Mouse (Mus musculus) urinary bladder, postnatal 25 days (tissue): Measurements from ENCODE around the gene Sncg.

Experiments
- DNase-seq: peaks from one replicate; pipeline ENCODE4 v3.0.0; 2022; ENCODE audit warnings: low spot score

The Sncg gene

DNA sequence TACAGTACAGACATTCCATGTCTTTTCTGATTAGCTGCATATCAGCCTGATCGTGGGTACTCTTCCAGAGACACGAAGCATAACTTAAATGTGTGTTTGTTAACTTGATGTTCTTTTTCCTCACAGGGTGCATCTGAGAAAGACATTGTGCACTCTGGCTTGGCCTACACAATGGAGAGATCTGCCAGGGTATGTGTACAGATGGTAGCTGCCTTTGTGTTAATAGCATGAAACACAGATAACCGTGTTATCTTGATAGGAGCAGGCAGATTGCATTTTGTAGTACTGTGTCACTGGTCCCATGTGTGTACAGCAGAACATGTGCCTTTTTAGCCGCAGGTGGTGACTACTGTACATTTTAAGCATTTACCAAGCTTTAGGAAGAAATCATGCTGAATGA lies 32.6 kb downstream of the Sncg start:
- no peak for DNase-seq

DNA sequence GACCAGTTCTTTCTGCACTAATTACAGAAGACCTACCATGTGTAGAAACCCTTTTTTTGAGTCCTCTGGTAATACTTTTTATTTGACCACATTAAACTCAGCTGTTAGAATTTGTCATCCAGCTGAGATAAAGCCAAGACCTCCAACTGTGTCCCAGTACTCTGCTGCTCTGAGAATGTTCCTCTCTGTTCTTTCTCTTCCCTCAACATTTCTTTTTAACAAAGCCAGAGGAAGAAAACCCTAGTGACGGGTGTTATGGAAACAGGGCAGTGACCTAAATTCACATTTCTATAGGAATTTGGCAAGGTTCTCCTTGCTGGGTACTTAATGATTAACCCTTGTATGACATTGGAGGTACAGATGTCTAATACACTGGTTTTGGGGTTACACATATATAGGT lies 35.1 kb downstream of the Sncg start:
- no peak for DNase-seq

DNA sequence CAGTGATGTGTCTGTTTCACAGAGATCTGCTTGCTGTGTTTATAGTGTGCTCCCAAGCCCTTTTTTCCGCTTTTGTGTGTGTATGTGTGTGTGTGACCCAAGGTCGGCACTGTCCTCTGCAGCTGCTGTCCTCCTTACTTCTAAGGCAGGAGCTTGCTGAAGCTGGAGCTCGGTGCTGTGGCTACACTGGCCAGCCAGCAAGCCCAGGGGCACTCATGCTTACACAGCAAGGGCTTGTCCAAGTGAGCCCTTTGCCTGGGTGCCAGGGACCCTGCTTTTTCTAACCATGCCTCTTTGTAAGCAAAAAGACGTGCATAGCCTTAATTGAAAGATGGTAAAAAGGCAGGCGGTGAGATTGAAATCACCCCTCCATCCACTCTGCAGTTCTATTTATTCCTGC lies 42.1 kb downstream of the Sncg start:
- no peak for DNase-seq

DNA sequence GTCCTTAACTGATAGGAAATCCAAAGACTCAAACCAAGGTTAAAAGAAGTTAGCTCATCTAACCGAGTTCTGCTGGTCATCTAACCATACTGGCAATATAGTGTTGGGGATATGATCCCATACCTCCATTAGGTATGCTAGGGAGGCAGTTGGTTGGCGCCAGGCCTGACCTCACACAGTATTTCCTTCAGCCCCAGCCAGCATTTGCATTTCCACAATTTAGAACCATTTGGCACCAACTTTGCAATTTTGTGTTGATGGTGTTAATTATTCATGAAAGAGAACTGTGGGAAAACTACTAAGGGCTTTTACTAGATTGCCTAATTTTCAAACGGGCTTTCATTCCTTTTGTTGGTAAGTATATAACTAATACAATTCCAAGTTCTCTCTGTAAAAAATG lies 42.7 kb downstream of the Sncg start:
- no peak for DNase-seq

DNA sequence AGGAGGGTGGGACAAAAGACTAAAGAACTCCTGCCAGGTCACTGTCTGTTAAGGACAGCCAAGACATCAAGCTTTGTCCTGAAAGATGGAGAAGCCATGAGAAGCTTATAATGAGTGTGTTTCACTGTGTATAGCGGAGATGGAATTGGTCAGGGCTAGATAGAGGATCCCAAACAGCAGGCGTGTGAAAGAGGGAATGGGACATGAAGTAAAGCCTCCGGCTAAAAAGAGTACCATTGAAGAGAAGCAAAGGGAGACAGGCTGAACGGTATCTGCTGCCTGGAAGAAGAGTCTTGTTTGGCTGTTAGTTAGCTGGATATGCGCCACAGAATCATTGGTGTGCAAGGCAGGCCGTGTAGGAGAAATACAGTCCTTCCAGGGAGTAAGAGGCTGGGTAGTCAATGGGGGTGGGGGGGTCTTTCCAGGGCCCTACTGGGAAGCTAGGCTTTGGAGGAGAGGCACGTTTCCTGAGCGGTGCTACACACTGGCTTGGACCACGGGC lies 43.9 kb downstream of the Sncg start:
- no peak for DNase-seq

DNA sequence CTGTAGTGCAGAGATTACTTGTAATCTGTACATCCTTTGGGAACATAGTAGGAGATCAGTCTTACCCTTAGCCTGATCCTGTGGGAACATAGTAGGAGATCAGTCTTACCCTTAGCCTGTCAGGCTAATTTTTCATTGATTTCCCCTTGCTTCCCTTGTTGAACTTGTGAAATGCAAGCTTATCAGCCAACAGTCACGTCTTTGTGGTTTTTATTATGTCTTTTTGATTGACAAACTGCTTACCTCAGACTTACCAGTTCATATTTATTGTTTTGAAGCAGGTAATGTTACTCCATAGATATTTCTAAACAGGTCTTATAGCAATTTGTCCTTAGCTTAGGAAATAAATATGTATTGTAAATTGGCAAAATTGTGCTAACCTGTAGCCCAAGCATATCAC lies 47.0 kb downstream of the Sncg start:
- DNase-seq, result no peak

DNA sequence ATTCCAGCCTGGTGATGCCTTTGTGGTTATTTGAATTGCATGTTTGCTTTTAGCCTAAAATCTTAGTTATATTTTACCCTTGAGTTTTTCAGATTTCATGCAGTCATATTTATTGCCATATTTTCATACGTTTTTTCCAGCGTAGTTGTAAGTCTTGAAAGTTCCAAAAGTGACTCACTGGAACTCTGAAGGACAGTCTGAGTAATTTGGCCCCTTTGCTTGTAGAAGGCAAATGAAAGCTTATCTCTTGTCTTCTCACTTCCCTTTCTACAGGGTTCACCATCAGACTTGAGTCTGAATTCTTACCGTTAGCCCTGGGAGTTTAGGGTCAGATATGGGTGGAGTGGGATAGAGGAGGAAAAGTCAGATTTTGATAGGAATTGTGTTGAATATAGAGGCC lies 48.0 kb downstream of the Sncg start:
- DNase-seq, result no peak

DNA sequence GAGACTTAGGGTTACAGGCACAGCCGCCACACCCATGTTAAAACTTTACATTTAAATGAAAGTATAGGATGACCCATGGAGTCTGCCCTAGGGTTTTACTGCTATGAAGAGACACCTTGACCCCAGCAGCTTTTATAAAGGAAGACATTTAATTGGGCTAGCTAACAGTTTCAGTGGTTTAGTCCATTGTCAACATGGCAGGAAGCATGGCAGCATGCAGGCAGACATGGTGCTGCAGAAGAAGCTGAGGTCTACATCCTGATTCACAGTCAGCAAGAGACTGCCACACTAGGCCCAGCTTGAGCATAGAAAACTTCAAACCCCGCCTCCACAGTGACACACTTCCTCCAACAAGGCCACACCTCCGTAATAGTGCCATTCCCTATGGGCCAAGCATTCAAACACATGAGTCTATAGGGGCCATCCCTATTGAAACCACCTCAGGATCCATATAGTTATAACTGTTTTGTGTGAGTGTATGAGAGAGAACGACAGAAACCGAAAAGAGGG lies 51.0 kb downstream of the Sncg start:
- DNase-seq, result no peak
